Mouse (Mus musculus) layer of hippocampus, postnatal 25 days (tissue): ENCODE measurements around the gene Tomm6. TPM values are rescaled to one million over a fixed set of nuclear protein-coding genes. Genes with fewer than 3 reads are reported as not detected.

ENCODE experiments used
- DNase-seq, 2 experiments: peaks; one replicate each; pipeline ENCODE4 v3.0.0; 2022; ENCODE audit warnings: mixed read lengths in 2 of 2, low spot score in 1 of 2; ENCODE audit errors: extremely low spot score in 1 of 2
- total RNA-seq, 2 experiments: library from RNA; stranded (reverse); gene quantifications; 2 replicates each; pipeline ENCODE4 v1.2.3; 2021

Gene Tomm6
- total RNA-seq = 100 to 1,000 TPM; 207 to 228 TPM

GRCm38 (mm10) chr17:47688344-47688607 lies at the start of gene Tomm6:
Gene Tomm6, minus strand, starts transcription at chr17:47688386.
- DNase-seq = no peak

- peak; percentile 54 to 55 for DNase-seq
Observed at GRCm38 (mm10) chr17:47737271-47738065, 49.3 kb upstream of the Tomm6 start.

GRCm38 (mm10) chr17:47736856-47737255 lies 48.7 kb upstream of the Tomm6 start, which contains the start of gene Tfeb:
Gene Tfeb, plus strand, starts transcription at chr17:47737030.
- peak; percentile 99 for DNase-seq

- no peak for DNase-seq
Observed at GRCm38 (mm10) chr17:47735553-47736100, 47.4 kb upstream of the Tomm6 start.

- no peak for DNase-seq
Observed at GRCm38 (mm10) chr17:47730633-47731575, 42.7 kb upstream of the Tomm6 start.

GRCm38 (mm10) chr17:47726566-47726965 lies 38.4 kb upstream of the Tomm6 start, which contains the start of gene Pgc:
Gene Pgc, plus strand, starts transcription at chr17:47726842.
- DNase-seq = no peak

GRCm38 (mm10) chr17:47721183-47721582 lies 33.0 kb upstream of the Tomm6 start:
- DNase-seq = no peak

GRCm38 (mm10) chr17:47715037-47715436 lies 26.9 kb upstream of the Tomm6 start:
- DNase-seq = no peak

- DNase-seq = no peak
Observed at GRCm38 (mm10) chr17:47712889-47713571, 24.8 kb upstream of the Tomm6 start.

GRCm38 (mm10) chr17:47711883-47712282 lies 23.7 kb upstream of the Tomm6 start:
- DNase-seq = no peak

- DNase-seq = no peak
Observed at GRCm38 (mm10) chr17:47710036-47710435, 21.9 kb upstream of the Tomm6 start.

- DNase-seq = no peak
Observed at GRCm38 (mm10) chr17:47708972-47709371, 20.8 kb upstream of the Tomm6 start.

GRCm38 (mm10) chr17:47707961-47708360 lies 19.8 kb upstream of the Tomm6 start:
- no peak for DNase-seq

- DNase-seq = no peak
Observed at GRCm38 (mm10) chr17:47706196-47706595, 18.0 kb upstream of the Tomm6 start.

GRCm38 (mm10) chr17:47704692-47705091 lies 16.5 kb upstream of the Tomm6 start:
- DNase-seq = no peak

- no peak for DNase-seq
Observed at GRCm38 (mm10) chr17:47703556-47703955, 15.4 kb upstream of the Tomm6 start.

GRCm38 (mm10) chr17:47702548-47703345 lies 14.6 kb upstream of the Tomm6 start:
- no peak for DNase-seq

GRCm38 (mm10) chr17:47701793-47702192 lies 13.6 kb upstream of the Tomm6 start:
- no peak for DNase-seq

GRCm38 (mm10) chr17:47699055-47699454 lies 10.9 kb upstream of the Tomm6 start:
- no peak for DNase-seq

GRCm38 (mm10) chr17:47698156-47698555 lies 10.0 kb upstream of the Tomm6 start:
- DNase-seq = no peak
